Mouse (Mus musculus) spleen, adult 2 months (tissue): Measurements from ENCODE around the gene Adam33.

ENCODE experiments used
- CTCF ChIP-seq: fragments of 200-500 bp; IDR thresholded peaks from 2 replicates; pipeline ENCODE4 v1.5.1; 2011; ENCODE audit warnings: mild to moderate bottlenecking, inconsistent platforms; ENCODE audit not compliant: insufficient read depth, insufficient read length, insufficient replicate concordance; ENCODE audit errors: extremely low read depth
- POLR2A ChIP-seq: fragments of 200-500 bp; IDR thresholded peaks from 2 replicates; pipeline ENCODE4 v1.6.1; 2011; ENCODE audit warnings: low read depth, low read length, inconsistent platforms

- TF ChIP-seq POLR2A, result no peak
- no peak for TF ChIP-seq CTCF
Measured at GRCm38 (mm10) chr2:131052043-131052442, 11.6 kb downstream of the Adam33 start.
